Mouse (Mus musculus): ENCODE data around the gene Emc7. TPM values are rescaled to one million over a fixed set of nuclear protein-coding genes. Genes with fewer than 3 reads are reported as not detected.

Gene Emc7
- polyA plus RNA-seq, 1 experiment from 2014 or later, result 18.2 TPM

Other genes starting within 250 kb of the Emc7 start
- 17.1 and 24.3 TPM in 2 replicates for gene Lpcat4, start 215.5 kb upstream of the Emc7 start, polyA plus RNA-seq (2014; fragmentation: Nextera tagmentation; extraction: Ambion mirVana)
- gene Nutm1, start 195.7 kb upstream of the Emc7 start, polyA plus RNA-seq (2014; fragmentation: Nextera tagmentation; extraction: Ambion mirVana), result 0.04 and 0.07 TPM in 2 replicates
- gene Nop10, start 193.1 kb upstream of the Emc7 start, polyA plus RNA-seq (2014; fragmentation: Nextera tagmentation; extraction: Ambion mirVana), result 225 and 322 TPM in 2 replicates
- gene Slc12a6, start 189.2 kb upstream of the Emc7 start, polyA plus RNA-seq (2014; fragmentation: Nextera tagmentation; extraction: Ambion mirVana), result 6.6 and 12.7 TPM in 2 replicates
- not detected in 2 replicates for gene Gm21985, start 188.7 kb upstream of the Emc7 start, polyA plus RNA-seq (2014; fragmentation: Nextera tagmentation; extraction: Ambion mirVana)
- 123 and 132 TPM in 2 replicates for gene Emc4, start 87.0 kb upstream of the Emc7 start, polyA plus RNA-seq (2014; fragmentation: Nextera tagmentation; extraction: Ambion mirVana)
- gene Katnbl1, start 75.8 kb upstream of the Emc7 start, polyA plus RNA-seq (2014; fragmentation: Nextera tagmentation; extraction: Ambion mirVana), result 37.4 and 46.5 TPM in 2 replicates
- gene Chrm5, start 25.8 kb downstream of the Emc7 start, polyA plus RNA-seq (2014; fragmentation: Nextera tagmentation; extraction: Ambion mirVana), result 0.20 and 0.22 TPM in 2 replicates
- 10.9 and 12.4 TPM in 2 replicates for gene Aven, start 38.0 kb downstream of the Emc7 start, polyA plus RNA-seq (2014; fragmentation: Nextera tagmentation; extraction: Ambion mirVana)

Data from kidney, embryonic 14.5 days (tissue).